Mouse (Mus musculus) heart, postnatal 25 days (tissue): ENCODE data around the gene Gm10073. TPM values are rescaled to one million over a fixed set of nuclear protein-coding genes. Genes with fewer than 3 reads are reported as not detected.
"Not testable (repeated sequence)": the region's sequence is repeated elsewhere in the genome, so short reads cannot be mapped to it uniquely, and the experiment has no call there.

ENCODE experiments used
- DNase-seq: peaks from one replicate; pipeline ENCODE4 v3.0.0; 2022; ENCODE audit warnings: low spot score
- intact Hi-C: fragments of 180-260 bp; cut with DNase I; formaldehyde crosslinking; loops from one replicate; pipeline ENCODE4 v1.15.1; 2025
- total RNA-seq, 2 experiments: library from RNA; stranded (reverse); gene quantifications; 2 replicates each; pipeline ENCODE4 v1.2.3; 2021

The Gm10073 gene
- total RNA-seq, result 100 to 1,000 TPM; 108 to 113 TPM

GRCm38 (mm10) chr8:106573168-106573567 is at the start of gene Gm10073:
Gene Gm10073 (minus strand): TSS chr8:106573461.
- intact Hi-C loops, DNase-seq: not testable (repeated sequence)

GRCm38 (mm10) chr8:106623016-106623415 is 49.8 kb upstream of the Gm10073 start:
- intact Hi-C loops, result no loop called here
- no peak for DNase-seq

DNA sequence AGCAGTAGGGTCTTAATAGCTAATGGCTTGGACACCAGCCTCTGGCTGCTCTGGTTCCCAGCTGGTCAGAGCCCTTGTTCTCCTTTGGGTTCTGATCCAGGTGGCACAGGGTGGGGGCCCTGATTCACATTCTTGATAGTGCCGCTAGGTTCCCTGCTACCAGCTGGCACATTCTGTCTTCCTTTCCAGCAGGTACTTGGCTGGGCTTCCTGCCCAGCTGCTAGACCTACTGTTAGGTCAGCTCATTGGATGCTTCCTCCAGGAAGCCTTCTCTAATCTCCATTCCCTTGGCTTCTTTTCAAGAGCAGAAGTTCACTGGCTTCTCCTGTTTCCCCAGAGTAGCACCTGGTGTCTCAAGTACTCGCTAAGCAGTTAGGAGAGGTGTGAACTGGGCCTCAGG is 47.2 kb upstream of the Gm10073 start:
- DNase-seq, result no peak
- intact Hi-C loops, result no loop called here

GRCm38 (mm10) chr8:106619549-106620245 is 46.4 kb upstream of the Gm10073 start:
- intact Hi-C loops, result no loop called here
- peak; percentile 13 for DNase-seq

GRCm38 (mm10) chr8:106618324-106618723 is 45.1 kb upstream of the Gm10073 start:
- intact Hi-C loops, result no loop called here
- DNase-seq, result no peak

- intact Hi-C loops, result no loop called here
- no peak for DNase-seq
Measured at GRCm38 (mm10) chr8:106617865-106618264, 44.6 kb upstream of the Gm10073 start.

DNA sequence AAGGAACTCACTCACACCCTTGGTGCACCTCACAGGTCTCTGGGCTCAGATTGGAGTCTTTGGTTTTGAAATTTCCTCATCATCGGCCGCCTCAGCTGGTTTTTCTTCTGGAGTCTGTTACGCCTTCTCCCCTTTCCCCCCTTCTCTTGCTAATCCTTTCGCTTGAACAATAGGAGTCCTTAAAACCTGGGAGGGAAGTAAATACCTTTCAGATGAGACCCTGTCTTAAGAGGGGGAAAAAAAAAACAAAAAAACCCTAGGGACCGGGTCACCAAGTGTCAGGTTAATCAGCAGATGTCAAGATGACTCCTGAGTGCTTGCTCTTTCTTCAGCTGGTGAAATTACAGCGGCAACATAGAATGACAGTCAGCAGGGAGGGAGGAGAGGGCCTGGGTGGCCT is 43.9 kb upstream of the Gm10073 start:
- intact Hi-C loops, result no loop called here
- no peak for DNase-seq

DNA sequence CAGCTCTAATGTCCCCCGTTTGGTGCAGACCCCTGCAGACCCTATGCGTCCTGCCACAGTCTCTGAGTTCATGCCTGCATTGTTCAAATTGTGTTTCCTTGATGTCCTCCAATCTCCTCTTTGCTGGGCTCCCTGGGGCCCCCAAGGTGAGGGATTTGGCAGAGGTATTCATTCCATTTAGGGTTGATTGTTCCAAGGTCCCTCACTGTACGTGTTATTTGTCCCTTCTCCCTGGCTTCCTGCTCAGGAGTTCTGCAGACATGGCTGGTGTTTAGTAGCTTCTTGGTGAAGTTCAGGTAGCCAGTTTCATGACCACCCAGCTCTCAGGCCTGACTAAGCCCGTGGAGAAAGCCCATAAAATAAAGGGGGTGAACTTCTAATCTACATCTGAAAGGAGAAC is 43.4 kb upstream of the Gm10073 start:
- intact Hi-C loops, result no loop called here
- no peak for DNase-seq

DNA sequence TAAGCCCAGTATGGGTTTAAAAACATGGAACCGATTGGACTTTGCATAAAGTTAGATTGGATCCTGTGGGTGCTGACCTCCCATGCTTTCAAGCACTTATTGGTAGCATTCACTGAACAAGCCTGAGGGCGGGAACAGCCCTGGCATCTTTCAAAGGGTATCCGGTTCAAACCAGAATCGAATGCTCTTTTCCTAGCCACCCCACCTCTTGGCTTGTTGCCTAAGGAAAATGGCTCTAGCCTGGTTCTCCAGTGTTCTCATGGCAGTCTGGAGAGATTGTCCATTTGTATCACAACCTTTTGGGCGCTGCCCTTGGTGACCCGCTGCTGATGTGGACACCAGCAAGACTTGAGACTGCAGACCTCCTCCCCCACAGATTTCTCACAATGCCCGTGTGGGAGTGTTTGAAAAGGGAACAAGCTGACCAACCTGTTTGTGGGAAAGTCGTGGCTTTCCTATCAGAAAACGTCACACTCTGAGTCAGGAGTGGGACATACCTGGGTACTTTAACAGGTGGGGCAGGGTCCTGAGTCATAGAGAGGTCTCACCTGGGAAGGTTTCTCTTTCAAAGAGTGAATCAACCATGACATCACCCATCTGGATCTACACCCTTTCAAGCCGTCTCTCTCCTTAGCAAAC is 42.5 kb upstream of the Gm10073 start:
- intact Hi-C loops, result no loop called here
- DNase-seq, result no peak

GRCm38 (mm10) chr8:106614704-106615103 is 41.4 kb upstream of the Gm10073 start:
- intact Hi-C loops, result no loop called here
- DNase-seq, result no peak

DNA sequence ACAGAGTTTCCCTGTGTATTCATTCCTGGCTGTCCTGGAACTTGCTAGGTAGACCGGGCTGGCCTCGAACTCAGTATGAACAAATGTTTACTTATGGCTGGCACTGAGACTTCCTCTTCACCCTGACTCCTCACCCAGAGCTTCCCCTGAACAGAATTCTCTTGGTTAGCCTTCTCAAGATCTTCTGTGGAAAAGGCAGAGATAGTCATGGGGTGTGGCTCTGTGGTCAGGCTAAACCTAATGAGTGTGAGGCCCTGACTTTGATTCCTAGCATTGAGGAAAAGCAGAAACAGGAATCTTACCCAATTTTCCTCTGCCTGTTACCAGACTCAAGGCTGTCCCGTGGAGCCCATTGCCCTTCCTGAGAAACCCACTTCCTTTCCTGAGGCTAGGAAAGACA is 38.8 kb upstream of the Gm10073 start:
- intact Hi-C loops, result no loop called here
- no peak for DNase-seq

- DNase-seq, result no peak
- intact Hi-C loops, result no loop called here
Measured at GRCm38 (mm10) chr8:106610958-106611640, 37.8 kb upstream of the Gm10073 start.

- DNase-seq, result no peak
- intact Hi-C loops, result no loop called here
Measured at GRCm38 (mm10) chr8:106609076-106609903, 36.0 kb upstream of the Gm10073 start.

- DNase-seq, result no peak
Measured at GRCm38 (mm10) chr8:106608425-106608824, 35.2 kb upstream of the Gm10073 start.

GRCm38 (mm10) chr8:106607783-106608182 is 34.5 kb upstream of the Gm10073 start:
- DNase-seq, intact Hi-C loops: not testable (repeated sequence)

More at GRCm38 (mm10) chr8:106608425-106608824, 35.2 kb upstream of the Gm10073 start:
- intact Hi-C loops, result no loop called here

DNA sequence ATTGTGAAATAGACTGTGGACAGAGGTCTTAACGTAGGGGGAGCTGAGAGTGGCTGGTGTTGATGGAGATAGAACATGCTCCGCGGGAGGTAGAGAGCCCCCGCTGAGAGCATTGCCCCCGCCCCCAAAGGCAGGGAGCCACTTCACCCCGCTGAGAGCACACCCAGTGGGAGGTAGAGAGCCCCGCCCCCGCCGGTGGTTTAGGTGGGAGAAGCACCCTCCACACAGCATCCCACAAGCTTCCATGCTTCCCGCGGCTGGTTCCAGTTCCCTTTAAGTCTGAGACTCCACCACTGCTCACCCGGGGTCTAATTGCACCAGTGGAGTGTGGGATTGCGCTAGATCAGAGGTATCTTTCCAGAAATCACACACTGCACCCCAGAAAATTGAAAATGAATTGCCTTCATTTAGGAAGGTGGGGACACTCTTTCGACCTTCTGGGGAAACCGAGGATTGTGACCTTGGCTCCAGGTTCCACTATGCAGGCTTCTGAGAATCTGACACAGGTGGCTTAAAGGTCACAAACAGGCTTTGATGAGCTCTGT is 33.4 kb upstream of the Gm10073 start:
- intact Hi-C loops, result no loop called here
- no peak for DNase-seq

GRCm38 (mm10) chr8:106606121-106606520 is 32.9 kb upstream of the Gm10073 start:
- intact Hi-C loops, result no loop called here
- DNase-seq, result no peak

DNA sequence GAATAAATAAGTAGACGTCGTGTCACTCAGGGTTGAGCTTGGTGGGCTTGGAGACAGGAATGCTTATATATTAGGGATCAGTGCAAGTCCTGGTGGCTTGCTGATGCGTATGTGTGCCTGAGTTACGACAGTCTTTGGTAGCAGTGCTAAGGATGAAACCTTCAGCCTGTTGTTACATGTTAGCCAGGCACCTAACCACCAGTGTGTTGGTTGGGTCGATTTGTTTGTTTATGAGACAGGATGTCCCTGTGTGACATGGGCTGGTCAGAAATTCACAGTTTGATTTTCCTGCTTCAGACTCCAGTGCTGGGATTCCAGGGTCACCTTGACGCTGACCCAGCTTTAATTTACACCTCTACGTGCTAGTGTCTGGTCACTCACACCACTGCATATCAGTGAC is 32.4 kb upstream of the Gm10073 start:
- no peak for DNase-seq
- intact Hi-C loops, result no loop called here

DNA sequence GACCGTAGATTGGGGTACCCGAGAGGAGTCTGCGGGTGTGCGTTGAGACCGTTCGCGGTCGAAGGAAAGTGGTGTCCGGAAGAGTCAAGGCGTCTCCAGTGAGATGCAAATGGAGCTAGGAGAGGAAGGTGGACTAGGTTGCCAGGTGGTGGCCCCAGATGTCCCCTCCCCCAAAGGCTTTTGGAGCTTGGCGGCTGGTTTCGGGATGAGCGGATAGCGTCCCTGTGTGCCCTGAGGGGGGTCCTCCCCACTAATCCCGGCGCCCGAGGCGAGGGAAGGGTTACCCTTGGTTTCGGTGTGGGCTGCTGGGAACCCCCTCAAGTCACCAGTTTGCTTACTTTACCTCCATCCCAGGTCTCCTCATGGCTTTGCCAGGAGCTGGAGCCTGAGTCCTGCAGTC is 30.7 kb upstream of the Gm10073 start:
- DNase-seq, result no peak
- intact Hi-C loops, result no loop called here
